Mouse (Mus musculus): ENCODE results near the gene Astl.

- no peak for TF ChIP-seq CTCF (IDR thresholded peaks at IDR 0.05; ENCODE audit: control insufficient read depth, insufficient read depth, low read length)
- no peak for TF ChIP-seq POLR2A (IDR thresholded peaks at IDR 0.05; ENCODE audit: borderline replicate concordance, control insufficient read depth, low read depth, low read length)
Observed at GRCm38 (mm10) chr2:127336885-127337284, 1.6 kb upstream of the Astl start.

Data from bone marrow, adult 2 months (tissue).